Mouse (Mus musculus) ES-E14 (cell line): ENCODE measurements at regions not wholly inside any gene's neighbourhood (a gene's known extent, or its start where the extent isn't known, plus 50 kb on each side); places are given as distances from the start of the nearest gene placed in this dataset.

ENCODE experiments used
- DNase-seq: peaks from one replicate; pipeline ENCODE4 v3.0.0-alpha.2; 2013; ENCODE audit warnings: low read depth, low spot score
- H3K27ac ChIP-seq: 2 replicates; pipeline ENCODE4 v1.5.1; 2012; ENCODE audit warnings: low read depth, mild to moderate bottlenecking, low read length, moderate library complexity, mixed read lengths; ENCODE audit not compliant: poor library complexity, insufficient read depth, severe bottlenecking
- H3K36me3 ChIP-seq: 2 replicates; pipeline ENCODE4 v1.6.1; 2012; ENCODE audit warnings: mild to moderate bottlenecking, low read length, moderate library complexity, mixed read lengths; ENCODE audit not compliant: control insufficient read depth, poor library complexity, insufficient read depth, severe bottlenecking
- H3K4me1 ChIP-seq, 2 experiments: fragments of 150-350 bp in 1 of 2; sonication (generic) in 1 of 2; 2 replicates each; pipeline ENCODE4 v1.6.1; 2012; ENCODE audit warnings: low read length in 2 of 2, mild to moderate bottlenecking in 1 of 2, mixed read lengths in 1 of 2; ENCODE audit not compliant: control insufficient read depth in 2 of 2, insufficient read depth in 2 of 2, poor library complexity in 1 of 2
- H3K4me3 ChIP-seq, 2 experiments: fragments of 150-350 bp in 1 of 2; sonication (generic) in 1 of 2; 2 replicates each; pipeline ENCODE4 v1.5.1; 2012; ENCODE audit warnings: low read length in 2 of 2, low read depth in 1 of 2, mild to moderate bottlenecking in 1 of 2, mixed read lengths in 1 of 2; ENCODE audit not compliant: insufficient read depth in 1 of 2, poor library complexity in 1 of 2, severe bottlenecking in 1 of 2
- H3K9ac ChIP-seq: 2 replicates; pipeline ENCODE4 v1.6.1; 2012; ENCODE audit warnings: low read depth, mild to moderate bottlenecking, low read length, mixed read lengths; ENCODE audit not compliant: poor library complexity, insufficient read depth, severe bottlenecking
- H3K9me3 ChIP-seq: fragments of 150-350 bp; sonication (generic); 2 replicates; pipeline ENCODE4 v1.6.1; 2012; ENCODE audit warnings: low read depth, mild to moderate bottlenecking, low read length; ENCODE audit not compliant: control insufficient read depth, insufficient read depth
- CHD2 ChIP-seq: IDR thresholded peaks from 2 replicates; pipeline ENCODE4 v1.6.1; 2014; ENCODE audit warnings: mild to moderate bottlenecking, low read depth, low read length, inconsistent platforms
- HCFC1 ChIP-seq: IDR thresholded peaks from 2 replicates; pipeline ENCODE4 v1.6.1; 2012; ENCODE audit warnings: low read length, inconsistent platforms, borderline replicate concordance; ENCODE audit not compliant: insufficient read depth
- MAFK ChIP-seq: IDR thresholded peaks from 2 replicates; pipeline ENCODE4 v1.6.1; 2014; ENCODE audit warnings: mild to moderate bottlenecking, low read depth, low read length, inconsistent platforms; ENCODE audit not compliant: insufficient read depth
- ZC3H11A ChIP-seq: IDR thresholded peaks from 2 replicates; pipeline ENCODE4 v1.6.1; 2012; ENCODE audit warnings: low read depth, mild to moderate bottlenecking, inconsistent platforms, low read length, borderline replicate concordance
- ZNF384 ChIP-seq: IDR thresholded peaks from 2 replicates; pipeline ENCODE4 v1.6.1; 2012; ENCODE audit warnings: low read depth, low read length, inconsistent platforms
- in situ Hi-C, 2 experiments: fragments of 600-800 bp; cut with MboI; formaldehyde crosslinking; loops; one replicate each; pipeline ENCODE4 v1.15.1; 2025; ENCODE audit warnings: low sequenced_read_pairs in 2 of 2, inconsistent platforms in 1 of 2; ENCODE audit not compliant: unreplicated experiment in 2 of 2

DNA sequence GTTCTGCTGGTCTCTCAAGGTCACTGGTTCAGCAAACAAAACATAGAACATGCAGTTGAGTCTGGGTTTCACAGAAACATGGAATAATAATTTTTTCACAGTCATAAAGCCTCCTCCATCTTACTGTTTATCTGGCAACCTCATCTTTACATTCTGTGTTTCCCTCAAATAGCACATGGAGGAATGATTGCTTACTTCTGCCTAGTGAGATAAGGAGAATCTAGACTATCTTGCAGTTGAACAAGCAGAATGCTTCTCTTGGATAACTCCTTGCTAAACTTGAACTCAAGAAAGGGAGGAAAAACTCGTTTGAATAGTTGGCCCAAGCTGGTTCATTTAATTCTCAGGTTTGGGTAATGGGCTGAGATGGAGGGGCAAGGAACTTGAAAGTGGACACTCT is 112.8 kb downstream of the Gm21750 start:
- H3K9ac ChIP-seq, result no peak overlapping the region
- in situ Hi-C loops, result no loop called here

GRCm38 (mm10) chr14:73776066-73776465 is 115.0 kb downstream of the Gm21750 start:
- H3K4me1 ChIP-seq, result no peaks in the 10 kb centered on the region
- no peaks in the 10 kb centered on the region for H3K36me3 ChIP-seq
- H3K9ac ChIP-seq, result no peak overlapping the region
- H3K4me3 ChIP-seq, result no peak overlapping the region
- peak; percentile 50 for DNase-seq
- peak; percentile 31; the same call in 1 of the 2 replicates for TF ChIP-seq ZC3H11A
- TF ChIP-seq ZNF384, result no peak
- no peak for TF ChIP-seq MAFK
- TF ChIP-seq HCFC1, result no peak
- no peak for TF ChIP-seq CHD2
- no peaks in the 10 kb centered on the region for H3K9me3 ChIP-seq
- in situ Hi-C loops, result no loop called here
- H3K27ac ChIP-seq, result no peak overlapping the region

More for the DNA sequence above, 112.8 kb downstream of the Gm21750 start:
- DNase-seq, result no peak
- Histone ChIP-seq H3K36me3 (no peaks in the 10 kb centered on the region), H3K4me1 (no peaks in the 10 kb centered on the region), H3K9me3 (no peaks in the 10 kb centered on the region), H3K27ac (no peak overlapping the region), H3K4me3 (no peak overlapping the region)
- TF ChIP-seq CHD2, result no peak
- no peak for TF ChIP-seq HCFC1
- TF ChIP-seq ZC3H11A, result no peak
- TF ChIP-seq MAFK, result no peak
- no peak for TF ChIP-seq ZNF384

DNA sequence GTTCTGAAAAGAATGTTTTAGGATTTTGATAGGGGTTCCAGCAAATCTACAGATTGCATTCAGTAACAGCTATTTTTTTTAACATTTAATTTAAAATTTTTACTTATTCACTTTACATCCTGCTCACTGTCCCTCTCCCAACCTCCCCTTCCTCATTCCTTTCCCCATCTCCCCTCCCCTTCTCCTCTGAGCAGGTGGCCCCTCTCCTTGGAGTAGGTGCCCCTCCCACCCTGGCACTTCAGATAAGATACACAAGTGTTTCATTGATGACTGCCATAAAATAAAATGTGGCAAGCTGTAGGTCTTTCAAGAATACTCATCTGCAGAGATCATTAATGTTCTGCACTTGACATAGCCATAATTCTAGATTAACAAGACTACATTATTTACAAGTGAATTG is 146.1 kb downstream of the Gm21750 start:
- no peak for DNase-seq
- no peak for TF ChIP-seq ZC3H11A
- TF ChIP-seq HCFC1, result no peak
- no peaks in the 10 kb centered on the region for H3K4me1 ChIP-seq
- no peaks in the 10 kb centered on the region for H3K36me3 ChIP-seq
- H3K27ac ChIP-seq, result no peak overlapping the region
- no peaks in the 10 kb centered on the region for H3K9me3 ChIP-seq
- H3K4me3 ChIP-seq, result no peak overlapping the region
- in situ Hi-C loops, result no loop called here
- H3K9ac ChIP-seq, result no peak overlapping the region

DNA sequence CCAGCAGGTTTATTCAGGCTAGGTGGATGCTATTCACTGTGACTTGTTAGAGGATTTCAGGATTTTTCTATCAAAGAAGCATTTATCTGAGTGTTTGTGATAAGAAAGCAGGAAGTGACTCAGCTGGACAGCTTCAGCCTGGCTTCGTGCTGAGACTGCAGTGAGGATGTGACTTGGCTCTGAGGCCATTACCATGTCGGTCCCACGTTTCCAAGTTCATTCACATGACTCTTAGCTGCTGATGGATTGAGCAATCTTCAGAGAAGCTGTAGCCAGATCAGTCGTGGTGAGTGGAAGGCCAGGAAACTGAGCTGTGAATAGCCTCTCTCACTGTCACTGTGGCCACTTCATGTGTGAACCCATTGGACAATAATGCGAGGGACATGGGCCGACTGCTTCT is 177.9 kb downstream of the Gm21750 start:
- no peak for DNase-seq
- no peaks in the 10 kb centered on the region for H3K9me3 ChIP-seq
- H3K27ac ChIP-seq, result no peak overlapping the region
- in situ Hi-C loops, result no loop called here
- H3K36me3 ChIP-seq, result no peaks in the 10 kb centered on the region
- no peaks in the 10 kb centered on the region for H3K4me1 ChIP-seq
- no peak overlapping the region for H3K9ac ChIP-seq
- no peak overlapping the region for H3K4me3 ChIP-seq
- TF ChIP-seq CHD2 (no peak), MAFK (no peak), HCFC1 (no peak), ZNF384 (no peak), ZC3H11A (no peak)

DNA sequence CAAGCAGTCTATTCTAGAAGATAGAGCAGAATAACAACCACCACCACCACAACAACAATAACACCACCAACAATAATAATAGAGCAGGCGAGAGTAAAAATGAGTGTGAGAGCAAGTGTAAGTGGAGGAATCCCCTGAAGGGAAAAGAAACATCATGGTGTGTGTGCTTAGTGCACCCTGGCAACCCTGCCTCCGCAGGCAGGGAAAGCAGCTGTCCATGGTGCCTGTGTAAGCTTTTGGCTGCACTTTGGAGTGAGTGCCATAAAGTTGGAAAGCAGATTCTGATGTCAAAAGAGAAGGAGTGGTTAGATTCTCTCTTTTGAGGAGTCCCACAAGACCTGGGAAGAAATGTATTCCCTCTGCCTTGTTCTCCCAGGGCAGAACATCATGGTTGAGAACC is 200.8 kb downstream of the Gm21750 start:
- no peak for DNase-seq
- in situ Hi-C loops, result no loop called here
- Histone ChIP-seq H3K27ac (no peak overlapping the region), H3K4me3 (no peak overlapping the region), H3K9ac (no peak overlapping the region), H3K9me3 (no peaks in the 10 kb centered on the region), H3K36me3 (no peaks in the 10 kb centered on the region), H3K4me1 (no peaks in the 10 kb centered on the region)
- TF ChIP-seq ZNF384 (no peak), MAFK (no peak), ZC3H11A (no peak), CHD2 (no peak), HCFC1 (no peak)
